Mouse (Mus musculus) Patski (cell line): ENCODE measurements around the gene Bcl2a1a. TPM values are rescaled to one million over a fixed set of nuclear protein-coding genes. Genes with fewer than 3 reads are reported as not detected.

Experiments
- polyA plus RNA-seq: library from polyadenylated mRNA; unstranded; gene quantifications from one replicate; pipeline ENCODE4 v1.2.3, GENCODE M21; 2021

Gene Bcl2a1a
- polyA plus RNA-seq, 1 experiment from 2014 or later, result not detected

Other genes with a start within 250 kb of the Bcl2a1a start
- 21.5 TPM for gene Mthfsl, start 236.6 kb upstream of the Bcl2a1a start, polyA plus RNA-seq
- 0.09 TPM for gene Bcl2a1d, start 225.0 kb upstream of the Bcl2a1a start, polyA plus RNA-seq
- 0.27 TPM for gene Trim43c, start 117.7 kb upstream of the Bcl2a1a start, polyA plus RNA-seq
- 0.06 TPM for gene Trim43b, start 135.9 kb downstream of the Bcl2a1a start, polyA plus RNA-seq
- not detected for gene Bcl2a1b, start 242.3 kb downstream of the Bcl2a1a start, polyA plus RNA-seq
- not detected for gene Gm29094, start 242.5 kb downstream of the Bcl2a1a start, polyA plus RNA-seq